Mouse (Mus musculus): Measurements from ENCODE around the gene Eif3j1.
A peak's percentile ranks its signal among the peaks of the same experiment; 100 is the strongest.

Eif3j1 gene

GRCm38 (mm10) chr2:122102070-122102469 lies 73.7 kb downstream of the Eif3j1 start:
- DNase-seq = peak; percentile 9

All from kidney, adult 11 months (tissue).